Mouse (Mus musculus): ENCODE measurements around the gene Ehmt1. TPM values are rescaled to one million over a fixed set of nuclear protein-coding genes. Genes with fewer than 3 reads are reported as not detected.
A peak's percentile ranks its signal among the peaks of the same experiment; 100 is the strongest.

Ehmt1 gene
- total and polyA plus RNA-seq, 3 experiments, result 31.9 to 55.8 TPM; not detected in 1

GRCm38 (mm10) chr2:24892318-24892717 is 27.1 kb downstream of the Ehmt1 start:
- Histone ChIP-seq H3K9me3 (replicated peaks; ENCODE audit: insufficient read depth, low read length) (no peaks in the 10 kb centered on the region), H3K27me3 (ENCODE audit: control insufficient read depth in 1 of 2, insufficient read depth in 2 of 2, low read length in 2 of 2) (no peaks in the 10 kb centered on the region), H3K4me1 (ENCODE audit: control insufficient read depth in 1 of 2, insufficient read depth in 2 of 2, low read length in 2 of 2) (peaks cover 2 to 12% of the 10 kb centered on the region in 2 experiments), H3K36me3 (ENCODE audit: control insufficient read depth in 1 of 2, insufficient read depth in 2 of 2, low read length in 2 of 2) (peaks cover 2 to 11% of the 10 kb centered on the region in 2 experiments), H3K27ac (ENCODE audit: control insufficient read depth, low read depth, low read length) (no peak overlapping the region), H3K9ac (ENCODE audit: control insufficient read depth, low read depth, low read length, poor library complexity, severe bottlenecking) (no peak overlapping the region), H3K4me3 (ENCODE audit: control insufficient read depth in 1 of 2, insufficient read depth in 1 of 2, low read depth in 2 of 2, low read length in 2 of 2) (no peak overlapping the region), H3K79me2 (ENCODE audit: control insufficient read depth, insufficient read depth, low read length, poor library complexity) (peaks cover 37% of the 10 kb centered on the region)
- TF ChIP-seq GABPA (IDR thresholded peaks at IDR 0.05; ENCODE audit: low read depth, low read length), result no peak
- no peak for TF ChIP-seq NELFE (IDR thresholded peaks at IDR 0.05; ENCODE audit: low read depth, low read length)
- TF ChIP-seq POLR2A (IDR thresholded peaks at IDR 0.05; ENCODE audit: control insufficient read depth in 1 of 2, insufficient read depth in 1 of 2, low read depth in 1 of 2, low read length in 2 of 2, poor library complexity in 1 of 2), result no peak
- TF ChIP-seq NRF1 (IDR thresholded peaks at IDR 0.05; ENCODE audit: insufficient read depth, low read depth, low read length, poor library complexity, severe bottlenecking), result no peak
- TF ChIP-seq MYB (IDR thresholded peaks at IDR 0.05; ENCODE audit: low read depth, low read length), result no peak
- no peak for TF ChIP-seq SMC3 (IDR thresholded peaks at IDR 0.05; ENCODE audit: low read depth, low read length)
- no peak for TF ChIP-seq ZMIZ1 (IDR thresholded peaks at IDR 0.05; ENCODE audit: low read depth, low read length)
- no peak for TF ChIP-seq POLR2AphosphoS5 (IDR thresholded peaks at IDR 0.05; ENCODE audit: borderline replicate concordance, low read depth, low read length)
- TF ChIP-seq E2F4 (IDR thresholded peaks at IDR 0.05; ENCODE audit: borderline replicate concordance, low read depth, low read length), result no peak
- no peak for TF ChIP-seq GATA1 (IDR thresholded peaks at IDR 0.05; ENCODE audit: low read depth, low read length)
- TF ChIP-seq ETS1 (IDR thresholded peaks at IDR 0.05; ENCODE audit: low read depth, low read length), result no peak
- TF ChIP-seq ELF1 (IDR thresholded peaks at IDR 0.05; ENCODE audit: low read depth, low read length), result no peak
- no peak for TF ChIP-seq HCFC1 (IDR thresholded peaks at IDR 0.05; ENCODE audit: low read depth, low read length)
- no peak for TF ChIP-seq EP300 (IDR thresholded peaks at IDR 0.05; ENCODE audit: low read depth in 1 of 2, low read length in 2 of 2)
- no peak for TF ChIP-seq MAX (IDR thresholded peaks at IDR 0.05; ENCODE audit: low read length)
- no peak for DNase-seq (ENCODE audit: low read depth, low spot score)

- Histone ChIP-seq H3K9me3 (replicated peaks; ENCODE audit: insufficient read depth, low read length) (no peaks in the 10 kb centered on the region), H3K4me3 (ENCODE audit: control insufficient read depth in 1 of 2, insufficient read depth in 1 of 2, low read depth in 2 of 2, low read length in 2 of 2) (no peak overlapping the region), H3K4me1 (ENCODE audit: control insufficient read depth in 1 of 2, insufficient read depth in 2 of 2, low read length in 2 of 2) (peaks cover 2 to 12% of the 10 kb centered on the region in 2 experiments), H3K27me3 (ENCODE audit: control insufficient read depth in 1 of 2, insufficient read depth in 2 of 2, low read length in 2 of 2) (no peaks in the 10 kb centered on the region), H3K9ac (ENCODE audit: control insufficient read depth, low read depth, low read length, poor library complexity, severe bottlenecking) (no peak overlapping the region), H3K27ac (ENCODE audit: control insufficient read depth, low read depth, low read length) (no peak overlapping the region), H3K79me2 (ENCODE audit: control insufficient read depth, insufficient read depth, low read length, poor library complexity) (peaks cover 33% of the 10 kb centered on the region), H3K36me3 (ENCODE audit: control insufficient read depth in 1 of 2, insufficient read depth in 2 of 2, low read length in 2 of 2) (peaks cover 6 to 11% of the 10 kb centered on the region in 2 experiments)
- TF ChIP-seq TAL1 (IDR thresholded peaks at IDR 0.05; ENCODE audit: low read length) (peak; percentile 71), NELFE (IDR thresholded peaks at IDR 0.05; ENCODE audit: low read depth, low read length) (no peak), CTCF (IDR thresholded peaks at IDR 0.05 in 2 of 3, conservative IDR thresholded peaks at IDR 0.05 in 1 of 3; ENCODE audit: control insufficient read depth in 1 of 3, insufficient read depth in 1 of 3, low read depth in 2 of 3, low read length in 3 of 3, poor library complexity in 1 of 3, severe bottlenecking in 1 of 3) (no peak), MXI1 (IDR thresholded peaks at IDR 0.05; ENCODE audit: low read depth, low read length) (no peak), GATA1 (IDR thresholded peaks at IDR 0.05; ENCODE audit: low read depth, low read length) (peak; percentile 35; the same call in 1 of the 2 replicates), E2F4 (IDR thresholded peaks at IDR 0.05; ENCODE audit: borderline replicate concordance, low read depth, low read length) (no peak), USF1 (IDR thresholded peaks at IDR 0.05; ENCODE audit: low read depth, low read length) (no peak), TCF12 (IDR thresholded peaks at IDR 0.05; ENCODE audit: low read depth, low read length) (peak; percentile 16; the same call in 1 of the 2 replicates), ELF1 (IDR thresholded peaks at IDR 0.05; ENCODE audit: low read depth, low read length) (no peak)
- DNase-seq (ENCODE audit: low read depth, low spot score), result peak; percentile 46
These were observed 28.6 kb downstream of the Ehmt1 start for GRCm38 (mm10) chr2:24890541-24891447.

Measured in MEL (cell line).